Mouse (Mus musculus) kidney, adult 9 months (tissue): ENCODE measurements around the gene Zfp612.

Experiments used
- DNase-seq: peaks from one replicate; pipeline ENCODE4 v3.0.0; 2022

Zfp612 gene

GRCm38 (mm10) chr8:110135515-110135914, 56.0 kb downstream of the Zfp612 start:
- DNase-seq = no peak

- DNase-seq = no peak
Measured at GRCm38 (mm10) chr8:110140156-110140555, 60.6 kb downstream of the Zfp612 start.

GRCm38 (mm10) chr8:110140770-110141169, 61.2 kb downstream of the Zfp612 start:
- DNase-seq = no peak
